Mouse (Mus musculus) kidney, adult 18-20 months (tissue): ENCODE results near the gene Crispld2.

ENCODE experiments used
- DNase-seq: peaks from one replicate; pipeline ENCODE4 v3.0.0; 2021

Crispld2 gene

GRCm38 (mm10) chr8:119992249-119992648 is at the start of gene Crispld2:
TSS of gene Crispld2 (plus strand) at chr8:119992438.
- DNase-seq, result peak; percentile 69

DNA sequence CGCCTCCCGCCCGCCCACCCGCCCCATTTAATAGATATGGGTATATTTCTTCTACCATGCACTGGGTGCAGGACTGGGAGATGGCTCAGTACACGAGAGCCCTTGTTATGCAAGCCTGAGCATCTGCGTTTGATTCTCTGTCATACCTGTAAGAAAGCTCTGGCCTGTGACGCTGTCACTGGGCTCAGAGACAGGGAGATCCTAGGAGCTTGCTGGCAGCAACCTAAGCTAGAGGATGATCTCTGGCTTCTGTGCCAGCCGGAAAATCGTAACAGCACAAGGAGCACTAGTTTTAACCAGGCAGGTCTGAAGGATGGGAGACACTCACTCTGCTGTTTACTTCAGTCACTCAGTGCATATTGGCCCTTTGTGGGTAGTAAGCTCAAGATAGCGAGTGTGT is 48.6 kb upstream of the Crispld2 start:
- no peak for DNase-seq

DNA sequence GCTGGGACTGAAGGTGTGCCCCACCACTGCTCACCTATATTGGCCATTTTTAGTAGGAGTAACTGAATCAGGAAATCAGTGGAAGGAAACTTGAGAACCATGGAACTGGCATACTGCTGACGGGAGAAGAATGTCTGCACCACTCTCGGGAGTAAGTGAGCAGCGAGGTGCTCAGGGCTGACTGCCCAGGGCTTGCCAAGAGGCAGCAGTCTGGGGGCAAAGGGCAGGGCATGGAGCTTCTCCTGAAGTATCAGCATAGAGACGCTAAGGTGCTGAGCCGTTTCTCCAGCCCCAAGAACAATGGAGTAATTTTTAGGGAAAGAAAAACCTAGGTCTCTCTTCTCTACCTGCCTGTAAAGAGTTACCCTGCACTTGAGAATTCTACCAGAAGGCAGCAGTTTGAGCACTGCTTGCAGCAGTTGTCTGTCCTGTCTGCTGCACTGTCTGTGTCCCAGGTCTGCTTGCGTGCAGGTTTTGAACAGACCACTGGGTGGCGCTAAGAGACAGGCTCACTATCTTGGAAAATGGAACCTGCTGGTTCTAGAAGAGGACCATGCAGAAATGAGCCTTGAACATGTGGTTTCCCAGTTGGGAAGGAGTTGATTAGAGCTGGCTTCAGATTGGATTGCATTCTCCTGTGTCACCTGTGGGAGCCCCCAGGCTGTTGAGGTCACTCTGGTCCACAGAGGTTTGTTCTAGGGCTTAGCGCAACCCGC is 48.0 kb upstream of the Crispld2 start:
- DNase-seq, result peak; percentile 85

DNA sequence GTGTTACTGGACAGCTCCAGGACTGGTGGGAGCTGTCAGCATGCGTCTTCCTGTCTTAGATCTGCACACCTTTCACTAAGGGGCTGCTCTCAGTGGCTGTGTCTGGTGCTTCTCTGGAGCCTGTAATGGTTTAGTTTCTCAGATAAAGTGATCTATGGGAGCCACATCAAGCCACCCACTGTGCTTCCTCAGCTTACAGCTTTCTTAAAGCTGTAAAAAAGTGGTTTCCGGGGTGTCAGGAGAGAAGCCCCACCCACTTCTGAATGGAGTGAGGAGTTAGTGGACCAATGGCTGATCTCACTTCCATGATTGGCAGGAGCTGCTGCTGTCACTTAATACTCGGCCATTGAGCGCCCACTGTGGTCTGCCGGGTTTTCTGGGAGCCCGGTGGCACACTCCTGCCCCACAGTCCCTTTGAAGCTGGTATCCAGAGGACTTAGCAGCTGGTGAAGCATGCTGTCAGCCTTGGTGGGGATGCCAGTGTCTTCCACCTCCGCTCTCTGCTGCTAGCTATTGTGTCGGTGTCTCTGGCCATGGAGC is 45.8 kb upstream of the Crispld2 start:
- DNase-seq, result no peak

GRCm38 (mm10) chr8:119947653-119948052 is 44.6 kb upstream of the Crispld2 start:
- DNase-seq, result no peak

- no peak for DNase-seq
These were observed 43.9 kb upstream of the Crispld2 start for GRCm38 (mm10) chr8:119948340-119948739.

GRCm38 (mm10) chr8:119952282-119952681 is 40.0 kb upstream of the Crispld2 start:
- no peak for DNase-seq

- DNase-seq, result no peak
These were observed 39.5 kb upstream of the Crispld2 start for GRCm38 (mm10) chr8:119952747-119953146.

DNA sequence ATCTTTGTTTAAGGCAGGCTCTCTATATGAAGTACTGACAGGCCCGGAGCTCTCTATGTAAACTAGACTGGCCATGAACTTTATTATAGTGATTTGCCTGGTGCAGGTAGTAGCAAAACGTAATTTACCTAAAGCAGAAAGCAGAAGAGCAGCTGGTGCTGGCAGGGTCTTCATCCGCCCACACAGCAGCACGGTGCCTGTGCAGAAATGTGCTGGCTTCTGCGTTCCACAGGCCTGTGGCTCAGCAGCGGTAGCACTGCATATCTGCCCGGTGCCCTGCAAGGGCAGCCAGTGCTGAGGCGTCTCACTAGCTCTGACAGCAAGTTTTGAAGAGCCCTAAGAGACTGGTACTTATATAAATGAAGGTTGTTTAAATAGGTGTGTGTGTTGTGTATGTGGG is 36.9 kb upstream of the Crispld2 start:
- no peak for DNase-seq

DNA sequence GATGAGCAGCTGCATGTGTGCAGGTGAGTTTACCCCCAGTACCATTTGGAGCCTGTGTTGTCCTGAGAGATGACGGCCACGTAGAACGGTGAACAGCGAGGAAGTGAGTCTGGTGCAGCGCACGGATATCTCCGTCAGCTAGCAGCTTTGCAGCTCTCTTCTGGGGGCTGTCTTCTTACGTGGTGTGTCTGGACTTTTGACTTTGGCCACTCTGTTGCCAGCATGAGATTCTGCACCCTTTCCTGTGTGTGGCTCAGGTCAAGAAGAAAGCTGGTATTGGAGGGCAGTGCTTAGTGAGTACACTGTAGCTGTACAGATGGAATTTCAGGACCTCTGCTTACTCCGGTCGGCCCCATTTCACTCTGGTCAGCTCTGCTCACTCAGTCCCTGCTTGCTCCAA is 34.2 kb upstream of the Crispld2 start:
- peak; percentile 43 for DNase-seq

DNA sequence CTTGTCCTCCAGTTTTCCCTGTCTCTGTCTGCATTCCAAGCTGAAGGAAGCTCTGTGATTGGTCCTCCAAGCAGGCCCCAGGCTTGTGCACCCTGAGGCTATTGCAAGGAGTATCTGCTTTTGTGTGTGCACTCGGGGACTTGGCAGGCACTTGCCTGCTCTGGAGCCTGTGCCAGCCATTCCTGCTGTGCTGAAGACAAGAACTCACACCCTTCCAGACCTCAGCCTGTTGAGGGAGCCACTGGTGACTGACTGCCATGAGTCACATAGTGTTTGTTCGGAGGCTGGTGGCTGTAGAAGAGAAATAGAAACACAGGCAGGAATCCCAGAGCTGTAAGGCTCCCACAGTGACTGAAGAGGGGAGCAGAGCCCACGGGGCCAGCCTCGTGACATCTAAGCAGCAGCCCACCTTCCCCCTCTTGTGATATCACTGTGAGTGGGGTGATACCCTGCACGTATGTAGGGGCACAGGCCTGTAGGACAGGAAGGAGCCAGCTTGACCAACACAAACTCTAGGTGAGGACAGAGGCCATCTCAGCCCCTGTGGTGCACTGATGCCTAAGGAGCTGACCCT is 31.6 kb upstream of the Crispld2 start:
- DNase-seq, result no peak

GRCm38 (mm10) chr8:119964859-119965258 is 27.4 kb upstream of the Crispld2 start:
- DNase-seq, result no peak

- no peak for DNase-seq
These were observed 24.8 kb upstream of the Crispld2 start for GRCm38 (mm10) chr8:119967435-119967834.

DNA sequence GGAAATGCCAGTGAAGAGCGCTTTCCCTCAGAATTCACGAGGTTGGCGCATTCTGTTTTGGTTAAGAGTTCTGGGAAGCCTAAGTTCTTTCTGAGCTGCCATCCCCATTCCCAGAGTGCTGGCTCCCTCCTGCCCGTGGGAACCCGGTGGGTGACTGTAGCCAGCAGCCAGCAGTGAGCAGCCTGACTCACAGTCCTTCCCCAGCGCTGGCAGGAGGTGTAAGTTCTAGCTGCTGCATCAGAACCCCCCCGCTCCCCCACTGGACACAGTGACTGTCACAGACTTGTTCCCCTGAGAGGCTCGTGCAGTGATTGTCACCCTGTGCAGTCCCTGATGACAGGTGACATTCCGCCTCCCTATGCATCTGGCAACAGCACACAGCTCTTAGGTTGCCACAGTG is 22.1 kb upstream of the Crispld2 start:
- no peak for DNase-seq

- no peak for DNase-seq
These were observed 19.7 kb upstream of the Crispld2 start for GRCm38 (mm10) chr8:119972558-119972957.

- no peak for DNase-seq
These were observed 13.4 kb upstream of the Crispld2 start for GRCm38 (mm10) chr8:119978770-119979381.

GRCm38 (mm10) chr8:119981253-119981652 is 11.0 kb upstream of the Crispld2 start:
- DNase-seq, result no peak

GRCm38 (mm10) chr8:119984085-119984484 is 8.2 kb upstream of the Crispld2 start:
- DNase-seq, result peak; percentile 46

DNA sequence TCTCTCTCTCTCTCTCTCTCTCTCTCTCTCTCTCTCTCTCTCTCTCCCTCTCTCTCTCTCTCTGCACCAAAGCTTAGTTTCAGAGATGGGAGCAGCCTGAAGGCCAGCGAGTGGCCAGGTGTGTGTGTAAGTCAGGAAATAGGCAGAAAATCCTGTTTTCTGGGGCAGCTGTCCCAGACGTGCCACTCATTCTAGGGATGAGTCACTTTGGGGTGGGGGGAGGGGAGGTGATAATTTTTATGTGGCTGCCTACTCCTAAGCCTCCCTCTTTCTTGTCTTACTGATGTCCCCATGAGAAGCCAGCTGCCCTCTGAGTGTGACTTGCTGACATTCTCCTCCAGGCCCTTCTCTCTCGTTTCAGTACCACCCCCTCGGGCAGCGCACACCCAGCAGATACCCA is 6.1 kb upstream of the Crispld2 start:
- DNase-seq, result no peak

DNA sequence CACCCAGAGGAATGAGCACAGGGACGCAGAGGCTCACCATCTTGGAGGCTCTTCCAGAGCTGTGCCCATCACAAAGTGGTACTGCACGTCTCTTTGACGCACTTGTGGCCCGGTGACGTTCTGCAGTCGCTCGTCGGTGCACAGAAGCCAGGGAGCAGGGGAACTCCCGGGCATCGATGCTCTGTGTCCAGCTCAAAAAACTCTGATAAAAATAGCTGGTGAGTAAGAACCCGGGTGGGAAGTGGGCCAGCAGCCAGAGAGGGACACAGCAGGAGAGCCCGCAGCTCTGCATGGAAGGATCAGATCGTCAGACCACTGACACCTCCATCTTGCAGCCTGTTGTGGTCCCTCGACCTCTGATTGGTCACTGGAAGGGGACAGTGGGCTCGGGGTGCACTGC is 4.2 kb upstream of the Crispld2 start:
- no peak for DNase-seq

GRCm38 (mm10) chr8:119994114-119994513 is 1.9 kb downstream of the Crispld2 start:
- no peak for DNase-seq

- no peak for DNase-seq
These were observed 2.3 kb downstream of the Crispld2 start for GRCm38 (mm10) chr8:119994556-119994955.

DNA sequence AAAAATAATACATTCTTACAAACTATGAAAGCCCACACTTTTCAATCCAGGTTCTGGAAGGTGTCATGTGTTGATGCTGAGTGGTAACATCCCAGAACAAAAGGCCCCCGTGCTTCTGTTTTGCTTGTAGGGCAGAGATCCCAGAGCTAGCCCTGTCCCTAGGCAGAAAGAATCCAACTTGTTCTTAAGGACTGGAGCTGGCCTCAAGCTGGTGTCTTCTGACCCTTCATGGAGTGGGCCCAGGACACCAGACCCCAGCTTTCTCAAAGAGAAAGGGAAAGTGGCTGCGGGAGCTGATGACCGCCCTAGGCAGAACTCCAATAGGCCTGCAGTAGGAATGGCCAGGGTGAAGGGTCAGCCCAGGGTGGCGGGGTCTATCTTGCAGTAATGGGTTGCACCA is 5.0 kb downstream of the Crispld2 start:
- no peak for DNase-seq

GRCm38 (mm10) chr8:120000461-120000860 is 8.2 kb downstream of the Crispld2 start:
- no peak for DNase-seq
